Mouse (Mus musculus) testis, adult 2 months (tissue): ENCODE results near the gene Vmn1r40. TPM values are rescaled to one million over a fixed set of nuclear protein-coding genes. Genes with fewer than 3 reads are reported as not detected.
A peak's percentile ranks its signal among the peaks of the same experiment; 100 is the strongest.

Experiments used
- H3K27ac ChIP-seq: fragments of 200-500 bp; 2 replicates; pipeline ENCODE4 v1.5.1; 2012; ENCODE audit warnings: low read depth, low read length; ENCODE audit not compliant: control insufficient read depth, insufficient read depth
- H3K27me3 ChIP-seq: fragments of 200-500 bp; 2 replicates; pipeline ENCODE4 v1.6.1; 2012; ENCODE audit warnings: mild to moderate bottlenecking, low read length, moderate library complexity; ENCODE audit not compliant: control insufficient read depth, insufficient read depth
- H3K36me3 ChIP-seq: fragments of 200-500 bp; 2 replicates; pipeline ENCODE4 v1.6.1; 2012; ENCODE audit warnings: mild to moderate bottlenecking, low read length; ENCODE audit not compliant: control insufficient read depth, insufficient read depth
- H3K4me1 ChIP-seq: fragments of 200-500 bp; 2 replicates; pipeline ENCODE4 v1.6.1; 2012; ENCODE audit warnings: low read length; ENCODE audit not compliant: control insufficient read depth, insufficient read depth
- H3K4me3 ChIP-seq: fragments of 200-500 bp; 2 replicates; pipeline ENCODE4 v1.5.1; 2012; ENCODE audit warnings: low read depth, mild to moderate bottlenecking, low read length, moderate library complexity, mixed read lengths; ENCODE audit not compliant: control insufficient read depth
- CTCF ChIP-seq: fragments of 200-500 bp; IDR thresholded peaks from 2 replicates; pipeline ENCODE4 v1.5.1; 2012; ENCODE audit warnings: low read depth, mild to moderate bottlenecking, inconsistent platforms, low read length, moderate library complexity; ENCODE audit not compliant: control insufficient read depth, insufficient read depth, insufficient replicate concordance
- POLR2A ChIP-seq: fragments of 200-500 bp; IDR thresholded peaks from 2 replicates; pipeline ENCODE4 v1.6.1; 2012; ENCODE audit warnings: low read depth, mild to moderate bottlenecking, inconsistent platforms, low read length, moderate library complexity; ENCODE audit not compliant: control insufficient read depth
- polyA plus RNA-seq: library from polyadenylated mRNA; depleted of rRNA; stranded (reverse); fragments of >200 nt; gene quantifications from 2 replicates; pipeline ENCODE4 v1.2.3, GENCODE M21; 2012; rRNA removed

The Vmn1r40 gene
- polyA plus RNA-seq, 1 experiment, result 0.52 TPM

- Histone ChIP-seq H3K4me3 (no peak overlapping the region), H3K27me3 (no peaks in the 10 kb centered on the region), H3K4me1 (no peaks in the 10 kb centered on the region), H3K27ac (no peak overlapping the region), H3K36me3 (no peaks in the 10 kb centered on the region)
- TF ChIP-seq CTCF, result peak; percentile 90
- TF ChIP-seq POLR2A, result no peak
Observed at GRCm38 (mm10) chr6:89680155-89680554, 27.2 kb upstream of the Vmn1r40 start.

GRCm38 (mm10) chr6:89684231-89684630, 23.1 kb upstream of the Vmn1r40 start:
- Histone ChIP-seq H3K27me3 (no peaks in the 10 kb centered on the region), H3K36me3 (no peaks in the 10 kb centered on the region), H3K27ac (no peak overlapping the region), H3K4me3 (no peak overlapping the region), H3K4me1 (no peaks in the 10 kb centered on the region)
- TF ChIP-seq POLR2A (no peak), CTCF (no peak)

DNA sequence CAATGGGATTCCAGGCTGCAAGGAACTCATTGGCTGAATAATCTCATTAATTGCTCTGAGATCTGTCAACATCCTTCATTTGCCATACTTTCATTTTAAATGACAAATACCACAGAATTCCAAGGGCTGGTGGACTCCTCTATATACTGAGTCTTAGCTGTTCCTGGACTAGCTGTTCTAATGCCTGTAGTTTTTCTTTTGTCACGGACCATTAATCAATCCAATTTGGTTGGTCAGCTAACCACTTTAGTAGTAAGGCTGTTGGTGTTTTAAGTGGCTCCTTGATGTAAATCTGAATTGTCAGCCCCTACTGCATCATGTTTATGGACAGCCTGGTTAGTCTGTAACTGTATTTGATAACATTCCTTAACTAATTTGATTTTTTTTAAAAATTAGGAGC, 20.2 kb upstream of the Vmn1r40 start:
- Histone ChIP-seq H3K27me3 (no peaks in the 10 kb centered on the region), H3K4me1 (no peaks in the 10 kb centered on the region)
- TF ChIP-seq CTCF, result no peak
- no peak for TF ChIP-seq POLR2A

DNA sequence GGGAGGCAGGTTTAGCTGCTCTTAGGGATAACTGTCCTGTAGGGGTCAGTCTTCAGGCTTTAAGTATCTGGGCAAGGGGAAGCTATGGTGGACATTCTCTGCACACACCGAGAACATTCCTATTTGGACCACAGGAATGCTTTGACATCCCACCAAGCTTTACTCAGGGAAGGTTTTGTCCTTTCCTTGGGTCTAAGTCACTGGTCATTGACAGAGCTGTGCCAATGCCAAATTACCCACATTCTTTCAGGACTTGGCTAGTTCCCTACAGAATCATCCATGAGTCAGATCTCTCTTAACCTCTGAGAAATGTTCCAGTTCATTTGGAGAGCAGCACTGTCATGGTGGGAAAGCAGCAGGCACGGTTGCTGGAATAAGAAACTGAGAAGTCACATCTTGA, 716 bp upstream of the Vmn1r40 start:
- Histone ChIP-seq H3K4me3 (no peak overlapping the region), H3K36me3 (no peaks in the 10 kb centered on the region), H3K27ac (no peak overlapping the region), H3K27me3 (no peaks in the 10 kb centered on the region), H3K4me1 (no peaks in the 10 kb centered on the region; the same call in 1 of the 2 replicates)
- TF ChIP-seq POLR2A, result no peak
- no peak for TF ChIP-seq CTCF

More for the DNA sequence above, 20.2 kb upstream of the Vmn1r40 start:
- H3K36me3 ChIP-seq, result no peaks in the 10 kb centered on the region
- H3K27ac ChIP-seq, result no peak overlapping the region
- H3K4me3 ChIP-seq, result no peak overlapping the region

GRCm38 (mm10) chr6:89718051-89718450, 10.7 kb downstream of the Vmn1r40 start:
- TF ChIP-seq CTCF (no peak), POLR2A (no peak)
- H3K4me1 ChIP-seq, result no peaks in the 10 kb centered on the region

GRCm38 (mm10) chr6:89740466-89740865, 33.1 kb downstream of the Vmn1r40 start, which contains the start of gene Vmn1r41:
TSS of gene Vmn1r41 (plus strand) at chr6:89740766.
- no peaks in the 10 kb centered on the region for H3K36me3 ChIP-seq
- no peaks in the 10 kb centered on the region for H3K27me3 ChIP-seq
- TF ChIP-seq CTCF, result no peak
- TF ChIP-seq POLR2A, result no peak
- H3K4me1 ChIP-seq, result no peaks in the 10 kb centered on the region
- no peak within 1 kb of the TSS for H3K4me3 ChIP-seq
- H3K27ac ChIP-seq, result no peak within 1 kb of the TSS

More at GRCm38 (mm10) chr6:89718051-89718450, 10.7 kb downstream of the Vmn1r40 start:
- no peaks in the 10 kb centered on the region for H3K36me3 ChIP-seq
- no peak overlapping the region for H3K4me3 ChIP-seq
- H3K27ac ChIP-seq, result no peak overlapping the region
- no peaks in the 10 kb centered on the region for H3K27me3 ChIP-seq

- H3K27ac ChIP-seq, result no peak overlapping the region
- no peaks in the 10 kb centered on the region for H3K36me3 ChIP-seq
- H3K4me3 ChIP-seq, result no peak overlapping the region
- no peak for TF ChIP-seq CTCF
- TF ChIP-seq POLR2A, result no peak
- no peaks in the 10 kb centered on the region for H3K4me1 ChIP-seq
- no peaks in the 10 kb centered on the region for H3K27me3 ChIP-seq
Observed at GRCm38 (mm10) chr6:89742811-89743210, 35.5 kb downstream of the Vmn1r40 start.

Other genes starting within 250 kb of the Vmn1r40 start
- gene Chchd6, start 111.9 kb upstream of the Vmn1r40 start, polyA plus RNA-seq, result 677 and 783 TPM in 2 replicates
- 199 and 208 TPM in 2 replicates for gene Txnrd3, start 63.6 kb upstream of the Vmn1r40 start, polyA plus RNA-seq
- gene Vmn1r41, start 33.2 kb downstream of the Vmn1r40 start, polyA plus RNA-seq, result not detected in 2 replicates
- gene Vmn1r42, start 168.9 kb downstream of the Vmn1r40 start, polyA plus RNA-seq, result 0.05 and 0.06 TPM in 2 replicates
- gene Vmn1r43, start 168.9 kb downstream of the Vmn1r40 start, polyA plus RNA-seq, result 0.93 and 1.2 TPM in 2 replicates
- gene Vmn1r44, start 176.1 kb downstream of the Vmn1r40 start, polyA plus RNA-seq, result 0.09 and 0.41 TPM in 2 replicates
- gene Vmn1r45, start 233.1 kb downstream of the Vmn1r40 start, polyA plus RNA-seq, result not detected in 2 replicates